8 mouse cellular contexts compared by ENCODE assay signal in genomic region chr1:165771491-165771897, GRCm38 (mm10). TPM values are rescaled to one million over a fixed set of nuclear protein-coding genes. Genes with fewer than 3 reads are reported as not detected.
DNase-seq lines count a peak whose midpoint lies in the region; ATAC-seq lines count a peak whose summit lies in the region.

No protein-coding gene starts in this region.

- WGBS in embryonic facial prominence, embryonic 12.5 days, result 1% methylated on average over 12 of the region's 12 CpGs
- under 1% methylated on average over 12 of the region's 12 CpGs for WGBS in liver, embryonic 11.5 days

- H3K4me3 ChIP-seq in embryonic facial prominence, embryonic 12.5 days, result no peak overlapping the region
- H3K4me3 ChIP-seq in liver, embryonic 11.5 days (ENCODE audit: low read depth, low read length), result no peak overlapping the region

- H3K4me2 ChIP-seq in embryonic facial prominence, embryonic 12.5 days (replicated peaks), result peak overlapping the region; percentile 28; the same call in 1 of the 2 replicates
- H3K4me2 ChIP-seq in liver, embryonic 11.5 days, result peak overlapping the region; percentile 68

- H3K36me3 ChIP-seq in embryonic facial prominence, embryonic 12.5 days, result 0 out of 2 replicates have a peak, but pooled peaks cover 2% of the 10 kb centered on the region
- H3K36me3 ChIP-seq in liver, embryonic 11.5 days (ENCODE audit: control insufficient read depth, insufficient read depth, low read length), result peaks cover 12% of the 10 kb centered on the region

- H3K27me3 ChIP-seq in embryonic facial prominence, embryonic 12.5 days, result no peaks in the 10 kb centered on the region
- H3K27me3 ChIP-seq in liver, embryonic 11.5 days (replicated peaks; ENCODE audit: control insufficient read depth, insufficient read depth, low read length), result no peaks in the 10 kb centered on the region

- no peak overlapping the region for H3K9ac ChIP-seq in embryonic facial prominence, embryonic 12.5 days
- no peak overlapping the region for H3K9ac ChIP-seq in liver, embryonic 11.5 days (ENCODE audit: low read depth, low read length)

- peaks cover 18% of the 10 kb centered on the region; the same call in 1 of the 2 replicates for H3K4me1 ChIP-seq in embryonic facial prominence, embryonic 12.5 days
- H3K4me1 ChIP-seq in liver, embryonic 11.5 days (replicated peaks; ENCODE audit: control insufficient read depth, insufficient read depth, low read length), result peaks cover 50% of the 10 kb centered on the region

- peak; percentile 86 for DNase-seq in A20 (ENCODE audit: low read depth, low spot score)
- DNase-seq in adrenal gland, postnatal 25 days, result peak; percentile 70
- peak; percentile 68 for DNase-seq in heart, adult 8-10 months (ENCODE audit: low spot score)
- DNase-seq in kidney, adult 8-10 months, result peak; percentile 47 to 70
- peak; percentile 86 for DNase-seq in liver, embryonic 11.5 days (ENCODE audit: low spot score)
- DNase-seq in spleen, postnatal 4 days (ENCODE audit: low spot score in 2 of 2), result peak; percentile 84 to 94

- no peak overlapping the region for H3K27ac ChIP-seq in embryonic facial prominence, embryonic 12.5 days
- peak overlapping the region; percentile 78 for H3K27ac ChIP-seq in liver, embryonic 11.5 days (ENCODE audit: low read depth, low read length)

- H3K9me3 ChIP-seq in embryonic facial prominence, embryonic 12.5 days, result no peaks in the 10 kb centered on the region
- no peaks in the 10 kb centered on the region for H3K9me3 ChIP-seq in liver, embryonic 11.5 days (ENCODE audit: control insufficient read depth, low read length)

- peak; percentile 49; the same call in 1 of the 2 replicates for ATAC-seq in embryonic facial prominence, embryonic 12.5 days (ENCODE audit: insufficient number of reproducible peaks, insufficient read depth, low FRiP score, low TSS enrichment)
- peak; percentile 86 for ATAC-seq in liver, embryonic 11.5 days (replicated peaks; ENCODE audit: low FRiP score)
- ATAC-seq in monocyte, adult 5-6 weeks (replicated peaks; ENCODE audit: insufficient number of reproducible peaks, low FRiP score, low TSS enrichment, poor library complexity, severe bottlenecking), result peak; percentile 69

RNA-seq across cellular contexts. Expression of gene Creg1, which starts 7.9 kb away (rescaled TPM):
- total RNA-seq in adrenal gland, postnatal 25 days (2021), result 49.1 and 54.8 TPM in 2 replicates
- 41.5 and 46.2 TPM in 2 replicates for polyA plus RNA-seq in embryonic facial prominence, embryonic 12.5 days (2016; fragmentation: Nextera tagmentation; extraction: Ambion mirVana)
- 100 to 1,000 TPM in 3 of 4 experiments, 10 to 100 TPM in 1; 98.7 to 109 (median 103) TPM for total RNA-seq in heart, adult 8-10 months (2022)
- polyA plus RNA-seq in liver, embryonic 11.5 days (2014; fragmentation: Nextera tagmentation; extraction: Ambion mirVana), result 237 and 244 TPM in 2 replicates
- total RNA-seq in monocyte, adult 5-6 weeks (2017), result 97.4 to 180 TPM (median 175 TPM) in 3 replicates

RNA-seq across cellular contexts. Expression of gene Cd247, which starts 17.0 kb away (rescaled TPM):
- 0.30 TPM in 1 of 2 replicates, not detected in the other for total RNA-seq in adrenal gland, postnatal 25 days (2021)
- polyA plus RNA-seq in embryonic facial prominence, embryonic 12.5 days (2016; fragmentation: Nextera tagmentation; extraction: Ambion mirVana), result 0.60 and 1.0 TPM in 2 replicates
- total RNA-seq in heart, adult 8-10 months (2022), result 1 to 10 TPM in 1 of 4 experiments, under 1 TPM in 3; 0.16 to 1.1 (median 0.46) TPM
- 0.77 TPM in 1 of 2 replicates, not detected in the other for polyA plus RNA-seq in liver, embryonic 11.5 days (2014; fragmentation: Nextera tagmentation; extraction: Ambion mirVana)
- 43.0 to 147 TPM (median 60.9 TPM) in 3 replicates for total RNA-seq in monocyte, adult 5-6 weeks (2017)

Comparison
In these comparisons a context has a peak if more than half of its experiments do, and no peak if none do; other contexts are left out.
1. RNA of gene Cd247, which starts 17.0 kb away (total RNA-seq): 43.0 to 147 TPM in monocyte, adult 5-6 weeks; 0.16 to 1.1 TPM in heart, adult 8-10 months and 0.30 TPM in adrenal gland, postnatal 25 days; every median in the first group is over 10 times any median in the second.
2. Peak in every context shown above with its lines, with median percentiles within 50 percentile points of each other: DNase-seq and ATAC-seq.